Mouse (Mus musculus): ENCODE results near the gene Tex35.

DNA sequence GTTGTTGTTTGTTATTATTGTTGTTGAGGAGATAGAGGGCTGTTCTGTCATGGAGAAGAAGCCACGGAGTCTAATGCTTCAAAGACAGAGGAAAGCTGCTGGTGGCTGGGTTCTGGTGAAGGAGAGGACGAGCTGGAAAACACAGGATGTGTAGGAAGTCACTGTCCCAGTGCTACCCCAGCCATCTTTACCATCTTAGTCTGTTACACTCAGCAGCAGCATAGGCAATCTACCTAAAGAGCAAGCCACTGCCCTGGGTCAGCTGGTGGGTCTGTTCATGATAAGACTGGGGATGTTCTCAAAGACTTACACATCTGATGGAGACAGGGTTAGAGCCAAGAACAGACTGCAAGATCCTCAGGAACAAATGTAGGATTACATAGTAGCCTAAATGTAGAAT lies 58.6 kb downstream of the Tex35 start:
- no peak for TF ChIP-seq GATA1 (IDR thresholded peaks at IDR 0.05; ENCODE audit: low read length)
- TF ChIP-seq TAL1 (IDR thresholded peaks at IDR 0.05; ENCODE audit: low read length): no peak

Data from erythroblast, embryonic 14.5 days (primary cell).